Mouse (Mus musculus): ENCODE results near the gene Srd5a1. TPM values are rescaled to one million over a fixed set of nuclear protein-coding genes. Genes with fewer than 3 reads are reported as not detected.

Gene Srd5a1
- polyA plus RNA-seq, 1 experiment from 2014 or later, result 32.6 TPM

GRCm38 (mm10) chr13:69592226-69592625 lies 19.0 kb downstream of the Srd5a1 start:
- Histone ChIP-seq H3K4me3 (no peak overlapping the region), H3K4me1 (no peaks in the 10 kb centered on the region), H3K27ac (peak overlapping the region; percentile 60), H3K9me3 (no peaks in the 10 kb centered on the region), H3K27me3 (no peaks in the 10 kb centered on the region), H3K36me3 (0 out of 2 replicates have a peak, but pooled peaks cover 5% of the 10 kb centered on the region), H3K4me2 (no peak overlapping the region), H3K9ac (no peak overlapping the region)
- 70% methylated on average over 8 of the region's 8 CpGs for WGBS
- peak; percentile 34; the same call in 1 of the 2 replicates for ATAC-seq (ENCODE audit: insufficient number of reproducible peaks, insufficient read depth, low FRiP score, low TSS enrichment, low read depth)

GRCm38 (mm10) chr13:69591338-69591737 lies 19.9 kb downstream of the Srd5a1 start:
- Histone ChIP-seq H3K27me3 (no peaks in the 10 kb centered on the region), H3K4me2 (no peak overlapping the region), H3K9me3 (no peaks in the 10 kb centered on the region), H3K9ac (no peak overlapping the region), H3K27ac (no peak overlapping the region), H3K36me3 (0 out of 2 replicates have a peak, but pooled peaks cover 5% of the 10 kb centered on the region), H3K4me1 (no peaks in the 10 kb centered on the region), H3K4me3 (no peak overlapping the region)
- ATAC-seq (ENCODE audit: insufficient number of reproducible peaks, insufficient read depth, low FRiP score, low TSS enrichment, low read depth), result no peak
- WGBS, result 91% methylated on average over 5 of the region's 5 CpGs

GRCm38 (mm10) chr13:69588263-69588662 lies 23.0 kb downstream of the Srd5a1 start:
- Histone ChIP-seq H3K4me2 (no peak overlapping the region), H3K9me3 (no peaks in the 10 kb centered on the region), H3K9ac (no peak overlapping the region), H3K4me1 (no peaks in the 10 kb centered on the region), H3K36me3 (0 out of 2 replicates have a peak, but pooled peaks cover 5% of the 10 kb centered on the region), H3K4me3 (no peak overlapping the region), H3K27me3 (no peaks in the 10 kb centered on the region), H3K27ac (no peak overlapping the region)
- ATAC-seq (ENCODE audit: insufficient number of reproducible peaks, insufficient read depth, low FRiP score, low TSS enrichment, low read depth), result no peak
- WGBS, result 53% methylated on average over 6 of the region's 6 CpGs

- H3K27me3 ChIP-seq, result no peaks in the 10 kb centered on the region
- no peak overlapping the region for H3K4me3 ChIP-seq
- no peaks in the 10 kb centered on the region for H3K9me3 ChIP-seq
- no peak overlapping the region for H3K9ac ChIP-seq
- ATAC-seq (ENCODE audit: insufficient number of reproducible peaks, insufficient read depth, low FRiP score, low TSS enrichment, low read depth), result no peak
- H3K36me3 ChIP-seq, result 0 out of 2 replicates have a peak, but pooled peaks cover 5% of the 10 kb centered on the region
- 83% methylated on average over 3 of the region's 3 CpGs for WGBS
- no peak overlapping the region for H3K27ac ChIP-seq
- H3K4me2 ChIP-seq, result no peak overlapping the region
- H3K4me1 ChIP-seq, result no peaks in the 10 kb centered on the region
These were observed 23.4 kb downstream of the Srd5a1 start for GRCm38 (mm10) chr13:69587849-69588248.

GRCm38 (mm10) chr13:69586337-69586736 lies 24.9 kb downstream of the Srd5a1 start:
- Histone ChIP-seq H3K9me3 (no peaks in the 10 kb centered on the region), H3K4me3 (no peak overlapping the region), H3K27ac (no peak overlapping the region), H3K27me3 (no peaks in the 10 kb centered on the region), H3K36me3 (0 out of 2 replicates have a peak, but pooled peaks cover 5% of the 10 kb centered on the region), H3K4me2 (no peak overlapping the region), H3K9ac (no peak overlapping the region), H3K4me1 (no peaks in the 10 kb centered on the region)
- WGBS, result 58% methylated on average over 10 of the region's 10 CpGs
- no peak for ATAC-seq (ENCODE audit: insufficient number of reproducible peaks, insufficient read depth, low FRiP score, low TSS enrichment, low read depth)

- no peaks in the 10 kb centered on the region for H3K4me1 ChIP-seq
- no peaks in the 10 kb centered on the region for H3K27me3 ChIP-seq
- no peak overlapping the region for H3K4me2 ChIP-seq
- no peak overlapping the region for H3K4me3 ChIP-seq
- H3K9ac ChIP-seq, result no peak overlapping the region
- no peaks in the 10 kb centered on the region for H3K9me3 ChIP-seq
- H3K27ac ChIP-seq, result no peak overlapping the region
- ATAC-seq (ENCODE audit: insufficient number of reproducible peaks, insufficient read depth, low FRiP score, low TSS enrichment, low read depth), result no peak
- 61% methylated on average over 6 of the region's 6 CpGs for WGBS
- H3K36me3 ChIP-seq, result 0 out of 2 replicates have a peak, but pooled peaks cover 5% of the 10 kb centered on the region
These were observed 25.4 kb downstream of the Srd5a1 start for GRCm38 (mm10) chr13:69585828-69586227.

- Histone ChIP-seq H3K4me1 (no peaks in the 10 kb centered on the region), H3K27ac (no peak overlapping the region), H3K4me3 (no peak overlapping the region), H3K9me3 (no peaks in the 10 kb centered on the region), H3K36me3 (no peaks in the 10 kb centered on the region), H3K9ac (no peak overlapping the region), H3K27me3 (no peaks in the 10 kb centered on the region), H3K4me2 (no peak overlapping the region)
- ATAC-seq (ENCODE audit: insufficient number of reproducible peaks, insufficient read depth, low FRiP score, low TSS enrichment, low read depth), result no peak
- 89% methylated on average over 6 of the region's 6 CpGs for WGBS
These were observed 27.7 kb downstream of the Srd5a1 start for GRCm38 (mm10) chr13:69583591-69583990.

- ATAC-seq (ENCODE audit: insufficient number of reproducible peaks, insufficient read depth, low FRiP score, low TSS enrichment, low read depth), result 0 out of 2 replicates have a peak, but pooled peaks have one; percentile 28
- H3K4me1 ChIP-seq, result no peaks in the 10 kb centered on the region
- H3K4me2 ChIP-seq, result no peak overlapping the region
- H3K36me3 ChIP-seq, result no peaks in the 10 kb centered on the region
- 87% methylated on average over 6 of the region's 6 CpGs for WGBS
- no peaks in the 10 kb centered on the region for H3K9me3 ChIP-seq
- H3K4me3 ChIP-seq, result no peak overlapping the region
- no peak overlapping the region for H3K27ac ChIP-seq
- H3K9ac ChIP-seq, result no peak overlapping the region
- H3K27me3 ChIP-seq, result no peaks in the 10 kb centered on the region
These were observed 28.8 kb downstream of the Srd5a1 start for GRCm38 (mm10) chr13:69582411-69582810.

- no peak for ATAC-seq (ENCODE audit: insufficient number of reproducible peaks, insufficient read depth, low FRiP score, low TSS enrichment, low read depth)
- Histone ChIP-seq H3K27me3 (no peaks in the 10 kb centered on the region), H3K9me3 (no peaks in the 10 kb centered on the region), H3K36me3 (no peaks in the 10 kb centered on the region), H3K4me3 (no peak overlapping the region), H3K9ac (no peak overlapping the region), H3K4me1 (no peaks in the 10 kb centered on the region), H3K4me2 (no peak overlapping the region), H3K27ac (no peak overlapping the region)
- WGBS, result 90% methylated on average over 16 of the region's 16 CpGs
These were observed 33.9 kb downstream of the Srd5a1 start for GRCm38 (mm10) chr13:69577181-69577834.

GRCm38 (mm10) chr13:69576676-69577075 lies 34.6 kb downstream of the Srd5a1 start:
- Histone ChIP-seq H3K4me3 (no peak overlapping the region), H3K36me3 (no peaks in the 10 kb centered on the region), H3K27ac (no peak overlapping the region), H3K9me3 (no peaks in the 10 kb centered on the region), H3K4me2 (no peak overlapping the region), H3K27me3 (no peaks in the 10 kb centered on the region), H3K9ac (no peak overlapping the region), H3K4me1 (no peaks in the 10 kb centered on the region)
- ATAC-seq (ENCODE audit: insufficient number of reproducible peaks, insufficient read depth, low FRiP score, low TSS enrichment, low read depth), result no peak
- WGBS, result 47% methylated on average over 11 of the region's 11 CpGs

GRCm38 (mm10) chr13:69572594-69572993 lies 38.6 kb downstream of the Srd5a1 start:
- Histone ChIP-seq H3K9ac (no peak overlapping the region), H3K36me3 (no peaks in the 10 kb centered on the region), H3K4me1 (no peaks in the 10 kb centered on the region), H3K4me3 (no peak overlapping the region), H3K27ac (no peak overlapping the region), H3K9me3 (no peaks in the 10 kb centered on the region), H3K4me2 (no peak overlapping the region), H3K27me3 (no peaks in the 10 kb centered on the region)
- 92% methylated on average over 3 of the region's 3 CpGs for WGBS
- no peak for ATAC-seq (ENCODE audit: insufficient number of reproducible peaks, insufficient read depth, low FRiP score, low TSS enrichment, low read depth)

GRCm38 (mm10) chr13:69569201-69569600 lies 42.0 kb downstream of the Srd5a1 start:
- H3K27me3 ChIP-seq, result no peaks in the 10 kb centered on the region
- no peak overlapping the region for H3K27ac ChIP-seq
- H3K36me3 ChIP-seq, result no peaks in the 10 kb centered on the region
- 82% methylated on average over 9 of the region's 9 CpGs for WGBS
- H3K4me1 ChIP-seq, result no peaks in the 10 kb centered on the region
- H3K4me2 ChIP-seq, result no peak overlapping the region
- no peak overlapping the region for H3K4me3 ChIP-seq
- H3K9me3 ChIP-seq, result no peaks in the 10 kb centered on the region
- no peak overlapping the region for H3K9ac ChIP-seq
- ATAC-seq (ENCODE audit: insufficient number of reproducible peaks, insufficient read depth, low FRiP score, low TSS enrichment, low read depth), result no peak

Measured in embryonic facial prominence, embryonic 13.5 days (tissue).